Mouse (Mus musculus): ENCODE measurements around the gene Olfr120.
"Not testable (repeated sequence)": the region's sequence is repeated elsewhere in the genome, so short reads cannot be mapped to it uniquely, and the experiment has no call there.

The Olfr120 gene

DNA sequence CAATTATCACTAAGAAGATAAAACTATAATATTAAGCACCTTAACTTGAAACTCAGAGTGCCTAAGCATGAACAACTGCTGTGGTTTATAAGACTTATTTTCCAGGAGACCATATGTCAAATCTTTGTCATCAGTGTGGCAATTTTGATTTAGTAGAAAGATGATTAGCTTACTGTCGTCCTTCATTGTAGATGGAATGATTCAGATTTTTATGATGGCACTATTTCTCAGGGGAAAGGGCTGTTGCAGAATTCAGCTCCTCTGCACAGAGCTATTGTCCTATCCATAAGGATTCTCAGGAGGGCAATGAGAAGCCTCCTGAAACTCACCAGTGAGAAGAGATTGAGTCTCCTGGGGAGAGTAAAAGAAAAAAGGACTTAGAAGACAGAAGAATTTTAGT is at the start of gene Olfr120:
TSS of gene Olfr120 (plus strand) at position 301 of the 400 bp plus-strand sequence.
- no peak for DNase-seq (ENCODE audit: low spot score in 2 of 2)

DNA sequence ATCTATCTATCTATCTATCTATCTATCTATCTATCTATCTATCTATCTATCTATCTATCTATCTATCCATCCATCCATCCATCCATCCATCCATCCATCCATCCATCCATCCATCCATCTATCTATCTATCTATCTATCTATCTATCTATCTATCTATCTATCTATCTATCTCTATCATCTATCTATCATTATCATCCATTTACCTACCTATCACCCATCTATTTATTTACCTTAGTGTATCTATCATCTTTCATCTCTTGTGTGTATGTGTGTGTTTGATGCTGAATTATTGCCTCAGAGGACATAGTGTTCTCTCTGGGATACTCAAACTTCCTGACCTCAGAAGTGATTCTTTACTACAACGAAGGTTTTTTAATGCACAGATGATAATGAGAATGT is 25.3 kb upstream of the Olfr120 start, which contains the start of gene Olfr119:
TSS of gene Olfr119 (plus strand) at position 301 of the 400 bp plus-strand sequence.
- not testable (repeated sequence) for DNase-seq (ENCODE audit: low spot score in 2 of 2)

DNA sequence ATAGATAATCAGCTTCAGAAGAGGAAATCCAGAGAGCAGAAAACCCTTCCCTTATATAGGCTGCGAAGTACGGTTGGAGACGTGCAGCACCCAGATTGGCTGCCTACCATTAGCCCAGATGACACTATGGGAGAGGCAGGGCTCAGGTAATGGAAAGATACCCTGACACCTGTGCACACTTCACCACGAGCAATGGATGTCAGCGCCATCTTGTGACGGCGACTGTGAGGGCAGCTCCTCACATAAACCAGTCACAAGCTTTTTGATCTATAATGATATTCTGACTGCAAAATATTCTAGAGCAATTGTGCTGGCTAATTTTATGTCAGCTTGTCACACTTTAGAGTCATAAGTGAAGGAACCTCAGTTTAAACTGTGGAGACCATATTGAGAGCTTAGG is 16.5 kb downstream of the Olfr120 start:
- no peak for DNase-seq (ENCODE audit: low spot score in 2 of 2)

DNA sequence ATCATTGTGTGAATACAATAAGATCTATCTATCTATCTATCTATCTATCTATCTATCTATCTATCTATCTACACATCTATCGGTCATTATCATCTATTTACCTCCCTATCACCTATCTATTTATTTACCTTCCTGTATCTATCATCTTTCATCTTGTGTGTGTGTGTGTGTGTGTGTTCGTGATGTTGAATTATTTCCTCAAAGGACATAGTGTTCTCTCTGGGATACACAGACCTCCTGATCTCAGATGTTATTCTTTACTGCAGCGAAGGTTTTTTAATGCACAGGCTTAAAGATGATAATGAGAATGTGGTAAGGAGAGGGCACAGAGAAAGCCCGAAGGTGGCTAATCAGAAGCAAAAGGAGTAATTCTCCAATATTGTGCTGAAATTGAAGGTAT is 46.7 kb downstream of the Olfr120 start, which contains the start of gene Olfr122:
TSS of gene Olfr122 (plus strand) at position 301 of the 400 bp plus-strand sequence.
- no peak for DNase-seq (ENCODE audit: low spot score in 2 of 2)
